Mouse (Mus musculus): ENCODE results near the gene Zic1.

GRCm38 (mm10) chr9:91351361-91351760 lies 14.2 kb downstream of the Zic1 start:
- TF ChIP-seq CTCF (IDR thresholded peaks at IDR 0.05; ENCODE audit: borderline replicate concordance, control insufficient read depth, extremely low read depth, insufficient read depth, low read length, poor library complexity) (no peak), POLR2A (IDR thresholded peaks at IDR 0.05; ENCODE audit: control insufficient read depth, extremely low read depth, insufficient read depth, low read length, poor library complexity) (no peak)
